Mouse (Mus musculus): ENCODE results near the gene Snx29. TPM values are rescaled to one million over a fixed set of nuclear protein-coding genes. Genes with fewer than 3 reads are reported as not detected.
"Not testable (repeated sequence)": the region's sequence is repeated elsewhere in the genome, so short reads cannot be mapped to it uniquely, and the experiment has no call there.

The Snx29 gene
- polyA plus RNA-seq, 1 experiment from 2014 or later = 9.5 TPM

DNA sequence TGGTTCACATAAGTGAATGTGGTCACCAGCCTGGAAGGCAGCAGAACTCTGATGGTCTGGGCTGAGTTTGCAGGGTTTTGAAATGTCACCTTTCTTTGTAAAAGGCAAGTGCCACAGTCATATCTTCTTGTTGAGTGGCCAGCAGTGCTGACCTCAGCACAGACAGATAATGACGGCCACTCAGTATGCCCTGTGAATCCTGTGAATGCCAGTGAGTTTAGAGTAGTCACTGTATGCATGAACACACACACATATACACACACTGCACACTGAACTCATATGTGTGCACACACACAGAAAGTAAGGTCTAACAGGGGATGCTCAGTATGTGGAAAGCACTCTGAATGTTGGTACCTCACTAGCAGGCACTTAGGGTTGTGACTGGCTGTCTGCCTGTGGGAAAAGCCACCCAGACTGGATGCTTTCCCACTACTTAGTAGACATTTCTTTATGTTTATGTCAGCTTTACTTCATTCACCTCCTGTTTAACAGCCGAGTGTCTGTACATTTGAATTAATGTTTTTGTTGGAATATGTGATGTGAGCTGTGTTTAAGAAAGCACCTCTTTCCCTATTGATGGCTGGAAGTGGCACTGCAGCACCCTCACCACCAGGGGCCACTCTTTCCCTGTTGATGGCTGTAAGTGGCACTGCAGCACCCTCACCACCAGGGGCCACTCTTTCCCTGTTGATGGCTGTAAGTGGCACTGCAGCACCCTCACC lies 100.3 kb downstream of the Snx29 start:
- ATAC-seq (ENCODE audit: insufficient number of reproducible peaks, low FRiP score, low TSS enrichment, low read depth) = no peak
- whole genome bisulfite sequencing = 94% methylated on average over 2 of the region's 2 CpGs
- Histone ChIP-seq H3K36me3 (ENCODE audit: control insufficient read depth, insufficient read depth, low read length) (no peaks in the 10 kb centered on the region), H3K9me3 (ENCODE audit: control insufficient read depth, low read length) (no peaks in the 10 kb centered on the region), H3K27me3 (ENCODE audit: control insufficient read depth, insufficient read depth, low read length) (no peaks in the 10 kb centered on the region), H3K4me2 (ENCODE audit: low read depth, severe bottlenecking) (no peak overlapping the region), H3K4me3 (ENCODE audit: low read depth, low read length) (no peak overlapping the region), H3K4me1 (ENCODE audit: control insufficient read depth, insufficient read depth, low read length) (no peaks in the 10 kb centered on the region), H3K27ac (replicated peaks; ENCODE audit: low read depth, low read length) (no peak overlapping the region), H3K9ac (ENCODE audit: low read length) (no peak overlapping the region)
- no peak for DNase-seq (ENCODE audit: low spot score)

DNA sequence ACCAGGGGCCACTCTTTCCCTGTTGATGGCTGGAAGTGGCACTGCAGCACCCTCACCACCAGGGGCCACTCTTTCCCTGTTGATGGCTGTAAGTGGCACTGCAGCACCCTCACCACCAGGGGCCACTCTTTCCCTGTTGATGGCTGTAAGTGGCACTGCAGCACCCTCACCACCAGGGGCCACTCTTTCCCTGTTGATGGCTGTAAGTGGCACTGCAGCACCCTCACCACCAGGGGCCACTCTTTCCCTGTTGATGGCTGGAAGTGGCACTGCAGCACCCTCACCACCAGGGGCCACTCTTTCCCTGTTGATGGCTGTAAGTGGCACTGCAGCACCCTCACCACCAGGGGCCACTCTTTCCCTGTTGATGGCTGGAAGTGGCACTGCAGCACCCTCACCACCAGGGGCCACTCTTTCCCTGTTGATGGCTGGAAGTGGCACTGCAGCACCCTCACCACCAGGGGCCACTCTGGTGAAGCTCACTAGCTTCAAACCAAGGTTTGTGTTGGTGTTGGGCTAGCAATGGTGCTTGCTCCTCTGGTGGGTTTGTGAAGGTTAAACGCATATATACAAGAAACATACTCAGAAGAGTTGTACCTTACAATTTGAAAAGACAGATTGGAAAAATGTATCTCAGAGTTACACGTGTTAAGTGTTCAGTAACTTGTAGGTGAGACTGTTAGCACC lies 101.0 kb downstream of the Snx29 start:
- not testable (repeated sequence) for H3K4me3 ChIP-seq (ENCODE audit: low read depth, low read length); H3K4me1 ChIP-seq (ENCODE audit: control insufficient read depth, insufficient read depth, low read length); DNase-seq (ENCODE audit: low spot score); H3K27me3 ChIP-seq (ENCODE audit: control insufficient read depth, insufficient read depth, low read length); H3K4me2 ChIP-seq (ENCODE audit: low read depth, severe bottlenecking); H3K9ac ChIP-seq (ENCODE audit: low read length); H3K27ac ChIP-seq (replicated peaks; ENCODE audit: low read depth, low read length); H3K9me3 ChIP-seq (ENCODE audit: control insufficient read depth, low read length); H3K36me3 ChIP-seq (ENCODE audit: control insufficient read depth, insufficient read depth, low read length); ATAC-seq (ENCODE audit: insufficient number of reproducible peaks, low FRiP score, low TSS enrichment, low read depth)
- 91% methylated on average over 2 of the region's 2 CpGs for WGBS

DNA sequence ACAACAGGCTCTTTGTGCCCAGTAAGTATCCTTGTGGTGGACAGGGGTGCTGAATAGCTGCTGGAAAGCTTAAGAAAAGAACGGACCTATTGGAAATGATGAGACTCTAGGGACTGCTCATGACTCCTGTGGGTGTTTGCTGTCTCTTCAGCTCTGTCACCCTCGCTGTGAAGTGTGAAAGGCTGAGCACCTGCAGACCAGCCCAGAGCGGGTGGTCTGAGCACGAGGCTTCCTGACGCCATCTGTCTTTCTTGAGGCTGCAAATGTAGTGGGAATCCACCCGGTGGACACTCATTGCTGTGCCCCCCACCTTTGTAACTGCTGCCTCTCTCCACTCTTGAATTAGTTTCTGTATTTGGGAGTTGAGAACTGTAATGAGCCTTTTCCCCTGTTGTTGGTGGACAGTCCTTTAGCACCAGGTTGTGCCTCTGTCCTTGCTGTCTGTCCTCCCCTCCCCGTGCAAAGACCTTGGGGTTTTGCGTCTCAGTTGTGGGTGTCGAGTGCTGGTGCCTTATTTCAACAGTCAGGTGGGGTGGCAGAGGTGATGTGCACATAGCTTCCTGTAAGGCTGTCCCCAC lies 101.9 kb downstream of the Snx29 start:
- Histone ChIP-seq H3K4me1 (ENCODE audit: control insufficient read depth, insufficient read depth, low read length) (no peaks in the 10 kb centered on the region), H3K27me3 (ENCODE audit: control insufficient read depth, insufficient read depth, low read length) (no peaks in the 10 kb centered on the region), H3K9me3 (ENCODE audit: control insufficient read depth, low read length) (no peaks in the 10 kb centered on the region), H3K4me2 (ENCODE audit: low read depth, severe bottlenecking) (no peak overlapping the region), H3K4me3 (ENCODE audit: low read depth, low read length) (no peak overlapping the region), H3K36me3 (ENCODE audit: control insufficient read depth, insufficient read depth, low read length) (no peaks in the 10 kb centered on the region), H3K27ac (replicated peaks; ENCODE audit: low read depth, low read length) (no peak overlapping the region), H3K9ac (ENCODE audit: low read length) (no peak overlapping the region)
- ATAC-seq (ENCODE audit: insufficient number of reproducible peaks, low FRiP score, low TSS enrichment, low read depth) (no peak), DNase-seq (ENCODE audit: low spot score) (no peak)
- 93% methylated on average over 9 of the region's 9 CpGs for WGBS

DNA sequence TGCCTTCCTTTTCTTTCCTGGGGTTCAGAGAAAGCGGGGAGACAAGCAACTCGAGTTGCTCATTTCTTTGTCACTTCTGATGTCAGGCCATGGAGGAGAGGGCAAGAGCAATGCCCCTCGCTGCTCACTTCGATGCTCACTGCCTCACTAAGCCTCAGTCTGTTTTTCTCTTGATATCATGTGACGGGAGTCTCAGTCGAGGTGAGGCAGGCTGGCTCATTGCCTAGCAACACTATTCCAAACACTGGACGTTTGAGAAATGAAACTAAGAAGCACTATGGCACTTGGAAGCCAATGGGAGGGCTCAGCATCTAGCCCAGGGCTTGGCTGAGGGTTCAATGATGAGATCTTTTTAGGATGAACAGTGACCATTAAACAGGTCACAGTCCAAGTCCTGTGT lies 102.6 kb downstream of the Snx29 start:
- Histone ChIP-seq H3K9ac (ENCODE audit: low read length) (no peak overlapping the region), H3K9me3 (ENCODE audit: control insufficient read depth, low read length) (no peaks in the 10 kb centered on the region), H3K4me2 (ENCODE audit: low read depth, severe bottlenecking) (no peak overlapping the region), H3K4me3 (ENCODE audit: low read depth, low read length) (no peak overlapping the region), H3K27me3 (ENCODE audit: control insufficient read depth, insufficient read depth, low read length) (no peaks in the 10 kb centered on the region), H3K4me1 (ENCODE audit: control insufficient read depth, insufficient read depth, low read length) (no peaks in the 10 kb centered on the region), H3K36me3 (ENCODE audit: control insufficient read depth, insufficient read depth, low read length) (no peaks in the 10 kb centered on the region), H3K27ac (replicated peaks; ENCODE audit: low read depth, low read length) (no peak overlapping the region)
- ATAC-seq (ENCODE audit: insufficient number of reproducible peaks, low FRiP score, low TSS enrichment, low read depth) = no peak
- WGBS = 73% methylated on average over 7 of the region's 7 CpGs
- DNase-seq (ENCODE audit: low spot score) = no peak

DNA sequence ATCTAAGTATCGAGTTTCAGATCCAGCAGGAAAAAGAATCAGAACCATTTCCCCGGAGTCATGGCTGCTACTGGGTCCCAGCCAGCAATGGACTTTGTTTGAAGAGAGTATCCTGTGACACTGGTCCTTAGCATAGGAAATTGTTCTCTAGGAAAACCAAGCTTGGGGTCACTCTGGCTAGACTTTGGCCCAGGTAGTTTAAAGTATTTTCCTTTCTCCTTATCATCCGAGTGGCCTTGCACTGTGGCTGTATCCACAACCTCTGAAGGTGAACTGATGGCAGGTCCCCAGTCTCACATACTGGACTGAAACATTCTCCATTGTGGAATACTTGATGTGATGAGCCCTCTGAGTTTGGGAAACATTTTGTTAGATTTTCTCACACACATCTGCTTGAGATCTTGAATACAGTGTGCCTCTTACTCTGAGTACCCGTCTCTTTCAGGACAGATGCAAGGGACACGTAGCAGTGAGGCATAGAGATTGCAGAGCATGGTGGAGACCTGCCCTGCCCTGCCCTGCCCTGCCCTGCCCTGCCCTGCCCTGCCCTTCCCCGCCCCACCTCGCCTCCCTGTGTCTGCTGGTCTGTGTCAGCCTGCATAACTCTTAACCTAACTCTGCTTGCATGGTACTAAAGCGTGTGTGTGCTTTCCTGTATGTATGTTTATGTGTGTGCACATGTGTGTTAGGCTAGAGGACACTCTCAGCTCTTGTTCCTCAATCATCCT lies 104.3 kb downstream of the Snx29 start:
- Histone ChIP-seq H3K4me2 (ENCODE audit: low read depth, severe bottlenecking) (no peak overlapping the region), H3K9me3 (ENCODE audit: control insufficient read depth, low read length) (no peaks in the 10 kb centered on the region), H3K9ac (ENCODE audit: low read length) (no peak overlapping the region), H3K36me3 (ENCODE audit: control insufficient read depth, insufficient read depth, low read length) (no peaks in the 10 kb centered on the region), H3K4me1 (ENCODE audit: control insufficient read depth, insufficient read depth, low read length) (no peaks in the 10 kb centered on the region), H3K4me3 (ENCODE audit: low read depth, low read length) (no peak overlapping the region), H3K27me3 (ENCODE audit: control insufficient read depth, insufficient read depth, low read length) (no peaks in the 10 kb centered on the region), H3K27ac (replicated peaks; ENCODE audit: low read depth, low read length) (no peak overlapping the region)
- ATAC-seq (ENCODE audit: insufficient number of reproducible peaks, low FRiP score, low TSS enrichment, low read depth) (no peak), DNase-seq (ENCODE audit: low spot score) (no peak)
- 74% methylated on average over 8 of the region's 8 CpGs for WGBS

DNA sequence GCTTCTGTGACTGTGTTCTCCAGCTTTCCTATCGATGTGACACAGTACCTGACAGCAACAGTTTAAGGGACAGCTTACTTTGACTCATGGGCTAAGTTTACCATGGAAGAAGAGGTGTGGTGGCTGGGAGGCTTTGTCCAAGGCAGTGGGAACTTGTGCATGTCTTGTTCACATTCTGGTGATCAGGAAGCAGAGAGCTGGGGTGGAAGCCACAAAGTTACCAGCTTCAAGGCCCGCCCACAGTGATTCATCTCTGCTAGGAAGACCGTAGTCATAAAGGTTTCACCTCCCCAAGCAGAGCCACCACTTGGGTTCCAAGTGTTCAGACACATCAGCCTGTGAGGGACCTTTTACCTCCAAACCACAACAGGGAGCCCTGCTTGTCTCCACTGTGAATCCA lies 107.1 kb downstream of the Snx29 start:
- Histone ChIP-seq H3K4me1 (ENCODE audit: control insufficient read depth, insufficient read depth, low read length) (no peaks in the 10 kb centered on the region), H3K4me2 (ENCODE audit: low read depth, severe bottlenecking) (no peak overlapping the region), H3K27ac (replicated peaks; ENCODE audit: low read depth, low read length) (no peak overlapping the region), H3K27me3 (ENCODE audit: control insufficient read depth, insufficient read depth, low read length) (no peaks in the 10 kb centered on the region), H3K9me3 (ENCODE audit: control insufficient read depth, low read length) (no peaks in the 10 kb centered on the region), H3K36me3 (ENCODE audit: control insufficient read depth, insufficient read depth, low read length) (no peaks in the 10 kb centered on the region), H3K9ac (ENCODE audit: low read length) (no peak overlapping the region), H3K4me3 (ENCODE audit: low read depth, low read length) (no peak overlapping the region)
- DNase-seq (ENCODE audit: low spot score) = no peak
- no peak for ATAC-seq (ENCODE audit: insufficient number of reproducible peaks, low FRiP score, low TSS enrichment, low read depth)
- 84% methylated on average over 3 of the region's 3 CpGs for WGBS

DNA sequence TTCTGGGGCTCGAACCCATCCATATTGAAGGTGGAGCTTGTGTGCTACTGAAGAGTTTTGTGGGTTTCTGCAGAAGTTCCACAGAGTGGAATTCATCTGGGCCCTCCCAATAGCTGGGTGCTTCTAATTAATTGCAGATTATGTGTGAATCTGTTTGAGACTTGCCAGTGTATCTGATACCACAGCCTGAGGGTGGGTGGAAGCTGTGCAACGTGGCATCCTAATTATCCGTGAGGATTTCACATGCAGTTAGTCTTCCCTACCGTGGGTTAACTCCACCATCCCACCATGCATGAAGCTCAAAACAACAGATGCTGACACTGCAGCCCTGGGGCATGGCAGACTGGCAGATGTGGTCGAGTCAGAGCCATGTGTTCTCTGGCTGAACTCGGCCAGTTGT lies 107.8 kb downstream of the Snx29 start:
- Histone ChIP-seq H3K27ac (replicated peaks; ENCODE audit: low read depth, low read length) (no peak overlapping the region), H3K4me2 (ENCODE audit: low read depth, severe bottlenecking) (no peak overlapping the region), H3K9ac (ENCODE audit: low read length) (no peak overlapping the region), H3K27me3 (ENCODE audit: control insufficient read depth, insufficient read depth, low read length) (no peaks in the 10 kb centered on the region), H3K9me3 (ENCODE audit: control insufficient read depth, low read length) (no peaks in the 10 kb centered on the region), H3K4me3 (ENCODE audit: low read depth, low read length) (no peak overlapping the region), H3K4me1 (ENCODE audit: control insufficient read depth, insufficient read depth, low read length) (no peaks in the 10 kb centered on the region), H3K36me3 (ENCODE audit: control insufficient read depth, insufficient read depth, low read length) (no peaks in the 10 kb centered on the region)
- WGBS = 87% methylated on average over 6 of the region's 6 CpGs
- ATAC-seq (ENCODE audit: insufficient number of reproducible peaks, low FRiP score, low TSS enrichment, low read depth) (no peak), DNase-seq (ENCODE audit: low spot score) (no peak)

DNA sequence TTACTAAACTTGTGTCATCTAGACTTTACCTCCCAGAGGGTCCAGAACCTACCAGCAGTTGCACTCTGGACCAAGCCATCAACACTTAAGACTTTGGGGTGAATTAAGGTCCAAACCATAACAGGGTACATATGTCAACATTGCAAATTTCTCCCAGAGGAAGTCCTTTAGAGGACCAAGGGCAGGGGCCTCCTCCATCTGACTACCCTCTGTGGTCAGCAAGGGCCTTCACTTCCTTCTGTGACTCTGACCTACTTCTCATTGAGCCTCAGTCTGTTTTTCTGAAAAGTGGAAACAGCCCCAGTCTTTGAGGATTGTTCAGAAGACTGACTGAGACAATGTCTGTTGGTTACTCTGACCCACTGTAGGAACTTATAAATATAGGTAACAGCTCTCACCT lies 111.1 kb downstream of the Snx29 start:
- ATAC-seq (ENCODE audit: insufficient number of reproducible peaks, low FRiP score, low TSS enrichment, low read depth) = no peak
- H3K4me2 ChIP-seq (ENCODE audit: low read depth, severe bottlenecking) = no peak overlapping the region
- no peaks in the 10 kb centered on the region for H3K27me3 ChIP-seq (ENCODE audit: control insufficient read depth, insufficient read depth, low read length)
- no peaks in the 10 kb centered on the region for H3K9me3 ChIP-seq (ENCODE audit: control insufficient read depth, low read length)
- no peaks in the 10 kb centered on the region for H3K4me1 ChIP-seq (ENCODE audit: control insufficient read depth, insufficient read depth, low read length)
- no peak overlapping the region for H3K4me3 ChIP-seq (ENCODE audit: low read depth, low read length)
- H3K36me3 ChIP-seq (ENCODE audit: control insufficient read depth, insufficient read depth, low read length) = no peaks in the 10 kb centered on the region
- no peak for DNase-seq (ENCODE audit: low spot score)
- no peak overlapping the region for H3K9ac ChIP-seq (ENCODE audit: low read length)
- no peak overlapping the region for H3K27ac ChIP-seq (replicated peaks; ENCODE audit: low read depth, low read length)

All from limb, embryonic 11.5 days (tissue).